Mouse (Mus musculus) MEL (cell line): ENCODE data around the gene Lhb. TPM values are rescaled to one million over a fixed set of nuclear protein-coding genes. Genes with fewer than 3 reads are reported as not detected.

Experiments
- DNase-seq: peaks from one replicate; pipeline ENCODE4 v3.0.0; 2011; ENCODE audit warnings: low read depth, low spot score
- H3K27ac ChIP-seq: 2 replicates; pipeline ENCODE4 v1.5.1; 2012; ENCODE audit warnings: low read depth, mild to moderate bottlenecking, control low read depth, low read length, moderate library complexity; ENCODE audit not compliant: control insufficient read depth
- H3K27me3 ChIP-seq, 2 experiments: fragments of 150-350 bp in 1 of 2; sonication (generic) in 1 of 2; 2 replicates each; pipeline ENCODE4 v1.6.1; 2012; ENCODE audit warnings: low read length in 2 of 2, mild to moderate bottlenecking in 2 of 2, improper control_type of control experiment in 1 of 2, moderate library complexity in 1 of 2; ENCODE audit not compliant: insufficient read depth in 2 of 2, control insufficient read depth in 1 of 2
- H3K36me3 ChIP-seq, 2 experiments: 2 replicates each; pipeline ENCODE4 v1.6.1; 2012 to 2014; ENCODE audit warnings: low read length in 2 of 2, improper control_type of control experiment in 1 of 2, inconsistent platforms in 1 of 2, mild to moderate bottlenecking in 1 of 2; ENCODE audit not compliant: insufficient read depth in 2 of 2, control insufficient read depth in 1 of 2
- H3K4me1 ChIP-seq, 2 experiments: fragments of 150-350 bp in 1 of 2; sonication (generic) in 1 of 2; 2 replicates each; pipeline ENCODE4 v1.6.1; 2012; ENCODE audit warnings: low read length in 2 of 2, improper control_type of control experiment in 1 of 2, mild to moderate bottlenecking in 1 of 2; ENCODE audit not compliant: insufficient read depth in 2 of 2, control insufficient read depth in 1 of 2
- H3K4me3 ChIP-seq, 2 experiments: fragments of 150-350 bp in 1 of 2; sonication (generic) in 1 of 2; 2 replicates each; pipeline ENCODE4 v1.5.1; 2012; ENCODE audit warnings: low read depth in 2 of 2, low read length in 2 of 2, mild to moderate bottlenecking in 2 of 2, moderate library complexity in 2 of 2, control low read depth in 1 of 2, improper control_type of control experiment in 1 of 2; ENCODE audit not compliant: control insufficient read depth in 1 of 2, insufficient read depth in 1 of 2
- H3K79me2 ChIP-seq: 2 replicates; pipeline ENCODE4 v1.6.1; 2012; ENCODE audit warnings: mild to moderate bottlenecking, low read length, moderate library complexity; ENCODE audit not compliant: control insufficient read depth, poor library complexity, insufficient read depth
- H3K9ac ChIP-seq: 2 replicates; pipeline ENCODE4 v1.6.1; 2012; ENCODE audit warnings: low read depth, mild to moderate bottlenecking, control low read depth, low read length, moderate library complexity; ENCODE audit not compliant: control insufficient read depth, poor library complexity, severe bottlenecking
- H3K9me3 ChIP-seq: fragments of 150-350 bp; sonication (generic); replicated peaks from 2 replicates; pipeline ENCODE4 v1.6.1; 2012; ENCODE audit warnings: mild to moderate bottlenecking, low read length, improper control_type of control experiment, moderate library complexity; ENCODE audit not compliant: insufficient read depth
- E2F4 ChIP-seq: IDR thresholded peaks from 2 replicates; pipeline ENCODE4 v1.6.1; 2011; ENCODE audit warnings: low read depth, low read length, improper control_type of control experiment, borderline replicate concordance
- MAFK ChIP-seq: IDR thresholded peaks from 2 replicates; pipeline ENCODE4 v1.6.1; 2011; ENCODE audit warnings: low read depth, mild to moderate bottlenecking, low read length, improper control_type of control experiment, borderline replicate concordance
- MEF2A ChIP-seq: IDR thresholded peaks from 2 replicates; pipeline ENCODE4 v1.6.1; 2014; ENCODE audit warnings: low read depth, mild to moderate bottlenecking, inconsistent platforms, low read length, improper control_type of control experiment; ENCODE audit not compliant: poor library complexity, insufficient replicate concordance, severe bottlenecking; ENCODE audit errors: extremely low read depth
- MYB ChIP-seq: IDR thresholded peaks from 2 replicates; pipeline ENCODE4 v1.6.1; 2011; ENCODE audit warnings: mild to moderate bottlenecking, low read depth, low read length, improper control_type of control experiment
- MYC ChIP-seq: IDR thresholded peaks from 2 replicates; pipeline ENCODE4 v1.6.1; 2011; ENCODE audit warnings: low read depth, mild to moderate bottlenecking, low read length, improper control_type of control experiment, moderate library complexity
- NRF1 ChIP-seq: IDR thresholded peaks from 2 replicates; pipeline ENCODE4 v1.6.1; 2014; ENCODE audit warnings: low read depth, mild to moderate bottlenecking, inconsistent platforms, low read length, improper control_type of control experiment, moderate library complexity; ENCODE audit not compliant: poor library complexity, insufficient read depth, severe bottlenecking
- POLR2AphosphoS2 ChIP-seq: IDR thresholded peaks from 2 replicates; pipeline ENCODE4 v1.6.1; 2011; ENCODE audit warnings: low read length, improper control_type of control experiment
- RAD21 ChIP-seq: IDR thresholded peaks from 2 replicates; pipeline ENCODE4 v1.6.1; 2011; ENCODE audit warnings: mild to moderate bottlenecking, low read depth, low read length, improper control_type of control experiment
- TAL1 ChIP-seq: IDR thresholded peaks from 2 replicates; pipeline ENCODE4 v1.6.1; 2012; ENCODE audit warnings: mild to moderate bottlenecking, inconsistent platforms, low read length, moderate library complexity, mixed read lengths
- TBP ChIP-seq: IDR thresholded peaks from 2 replicates; pipeline ENCODE4 v1.8.0; 2011; ENCODE audit warnings: low read depth, low read length, improper control_type of control experiment
- TCF12 ChIP-seq: IDR thresholded peaks from 2 replicates; pipeline ENCODE4 v1.6.1; 2014; ENCODE audit warnings: low read depth, mild to moderate bottlenecking, inconsistent platforms, low read length, improper control_type of control experiment, moderate library complexity
- USF2 ChIP-seq, 2 experiments: IDR thresholded peaks; 2 replicates each; pipeline ENCODE4 v1.6.1; 2011 to 2012; ENCODE audit warnings: improper control_type of control experiment in 2 of 2, low read length in 2 of 2, borderline replicate concordance in 1 of 2, inconsistent platforms in 1 of 2, low read depth in 1 of 2, mild to moderate bottlenecking in 1 of 2; ENCODE audit not compliant: insufficient read depth in 1 of 2
- ZKSCAN1 ChIP-seq: IDR thresholded peaks from 2 replicates; pipeline ENCODE4 v1.6.1; 2012; ENCODE audit warnings: low read depth, mild to moderate bottlenecking, inconsistent platforms, low read length, improper control_type of control experiment, moderate library complexity
- ZMIZ1 ChIP-seq: IDR thresholded peaks from 2 replicates; pipeline ENCODE4 v1.6.1; 2012; ENCODE audit warnings: low read depth, mild to moderate bottlenecking, inconsistent platforms, low read length, improper control_type of control experiment, moderate library complexity
- ZNF384 ChIP-seq: IDR thresholded peaks from 2 replicates; pipeline ENCODE4 v1.6.1; 2012; ENCODE audit warnings: low read depth, mild to moderate bottlenecking, inconsistent platforms, low read length, improper control_type of control experiment
- polyA plus RNA-seq, 2 experiments: library from polyadenylated mRNA; stranded (reverse) in 1 of 2; unstranded in 1 of 2; fragments of >175 nt in 1 of 2; fragments of >200 nt in 1 of 2; gene quantifications; 2 replicates each; pipeline versions ENCODE4 v1.2.1 to v1.2.4; 2012; ENCODE audit warnings: low replicate concordance in 2 of 2, low read depth in 1 of 2; ENCODE audit not compliant: insufficient read length in 2 of 2, insufficient read depth in 1 of 2, missing spikeins in 1 of 2
- total RNA-seq: library from RNA; depleted of rRNA; stranded (reverse); fragments of 300-350 nt; gene quantifications from 2 replicates; pipeline ENCODE4 v1.2.3, GENCODE M21; 2012

Lhb gene
- total and polyA plus RNA-seq, 3 experiments = 0.19 to 0.28 TPM; not detected in 1

GRCm38 (mm10) chr7:45408351-45408750 lies 12.3 kb upstream of the Lhb start:
- Histone ChIP-seq H3K36me3 (no peaks in the 10 kb centered on the region; a peak in 1 of 4 replicates), H3K4me3 (no peak overlapping the region), H3K27me3 (peaks cover 0 to 3% of the 10 kb centered on the region in 2 experiments; a peak in 2 of 4 replicates), H3K4me1 (peaks cover 3 to 7% of the 10 kb centered on the region in 2 experiments; a peak in 1 of 4 replicates), H3K9me3 (no peaks in the 10 kb centered on the region), H3K9ac (no peak overlapping the region), H3K79me2 (no peaks in the 10 kb centered on the region), H3K27ac (no peak overlapping the region)
- TF ChIP-seq NRF1 (no peak), MAFK (no peak), USF2 (IDR thresholded peaks at IDR 0.05; ENCODE audit: borderline replicate concordance in 1 of 2, insufficient read depth in 1 of 2, low read depth in 1 of 2, low read length in 2 of 2) (no peak), TCF12 (no peak), ZMIZ1 (no peak), MEF2A (no peak), TBP (no peak), MYC (no peak), MYB (no peak), TAL1 (no peak), ZKSCAN1 (no peak), ZNF384 (no peak)
- no peak for DNase-seq

- TF ChIP-seq ZNF384 (no peak), RAD21 (no peak), POLR2AphosphoS2 (no peak), E2F4 (no peak)
- no peak for DNase-seq
- H3K9ac ChIP-seq = no peak overlapping the region
- no peak overlapping the region for H3K4me3 ChIP-seq
- H3K9me3 ChIP-seq = no peaks in the 10 kb centered on the region
- H3K79me2 ChIP-seq = no peaks in the 10 kb centered on the region; the same call in 1 of the 2 replicates
- peaks cover 0 to 3% of the 10 kb centered on the region in 2 experiments; a peak in 2 of 4 replicates for H3K27me3 ChIP-seq
- H3K36me3 ChIP-seq = no peaks in the 10 kb centered on the region; a peak in 1 of 4 replicates
- H3K27ac ChIP-seq = no peak overlapping the region
- peaks cover 3 to 8% of the 10 kb centered on the region in 2 experiments; a peak in 1 of 4 replicates for H3K4me1 ChIP-seq
Measured at GRCm38 (mm10) chr7:45408949-45409348, 11.7 kb upstream of the Lhb start.
